Mouse (Mus musculus) C2C12 (cell line): Measurements from ENCODE around the gene Slc6a3. TPM values are rescaled to one million over a fixed set of nuclear protein-coding genes. Genes with fewer than 3 reads are reported as not detected.

ENCODE experiments used
- H3K27me3 ChIP-seq: one replicate; pipeline ENCODE4 v1.6.1; 2011; ENCODE audit not compliant: control insufficient read depth, insufficient read depth, insufficient read length
- H3K36me3 ChIP-seq: one replicate; pipeline ENCODE4 v1.6.1; 2011; ENCODE audit not compliant: control insufficient read depth, insufficient read depth
- H3K4me3 ChIP-seq: one replicate; pipeline ENCODE4 v1.5.1; 2011; ENCODE audit warnings: mild to moderate bottlenecking, control low read depth; ENCODE audit not compliant: poor library complexity, insufficient read depth, severe bottlenecking
- H3K79me2 ChIP-seq: one replicate; pipeline ENCODE4 v1.6.1; 2011; ENCODE audit not compliant: control insufficient read depth, insufficient read depth
- H3K79me3 ChIP-seq: one replicate; pipeline ENCODE4 v1.6.1; 2011; ENCODE audit warnings: low read depth, control low read depth
- H3ac ChIP-seq: one replicate; pipeline ENCODE3; 2011; ENCODE audit warnings: low read depth; ENCODE audit not compliant: control insufficient read depth, insufficient read length
- CEBPB ChIP-seq: IDR thresholded peaks from one replicate; pipeline ENCODE4 v1.6.1; 2011; ENCODE audit warnings: low read depth, mild to moderate bottlenecking, control low read depth, moderate library complexity
- CTCF ChIP-seq: IDR thresholded peaks from one replicate; pipeline ENCODE4 v1.5.1; 2011; ENCODE audit not compliant: control insufficient read depth, insufficient read depth, insufficient read length
- FOSL1 ChIP-seq: IDR thresholded peaks from one replicate; pipeline ENCODE4 v1.8.0; 2011; ENCODE audit warnings: mild to moderate bottlenecking, low read length; ENCODE audit not compliant: poor library complexity, insufficient read depth, severe bottlenecking
- MAX ChIP-seq: IDR thresholded peaks from one replicate; pipeline ENCODE4 v1.6.1; 2011; ENCODE audit warnings: mild to moderate bottlenecking, control low read depth
- MYOD1 ChIP-seq: IDR thresholded peaks from one replicate; pipeline ENCODE4 v1.6.1; 2011; ENCODE audit warnings: low read depth; ENCODE audit not compliant: control insufficient read depth, insufficient read length
- MYOG ChIP-seq: IDR thresholded peaks from one replicate; pipeline ENCODE4 v1.6.1; 2011; ENCODE audit not compliant: control insufficient read depth, insufficient read length; ENCODE audit errors: extremely low read depth
- USF1 ChIP-seq: IDR thresholded peaks from one replicate; pipeline ENCODE4 v1.6.1; 2011; ENCODE audit warnings: low read depth, mild to moderate bottlenecking, control low read depth, moderate library complexity
- polyA plus RNA-seq: library from polyadenylated mRNA; unstranded; fragments of >200 nt; fragmentation: generic; extraction: Trizol; gene quantifications from one replicate; pipeline ENCODE4 v1.2.1, GENCODE M21; 2012; ENCODE audit warnings: missing spikeins

Gene Slc6a3
- polyA plus RNA-seq, 1 experiment, result not detected

DNA sequence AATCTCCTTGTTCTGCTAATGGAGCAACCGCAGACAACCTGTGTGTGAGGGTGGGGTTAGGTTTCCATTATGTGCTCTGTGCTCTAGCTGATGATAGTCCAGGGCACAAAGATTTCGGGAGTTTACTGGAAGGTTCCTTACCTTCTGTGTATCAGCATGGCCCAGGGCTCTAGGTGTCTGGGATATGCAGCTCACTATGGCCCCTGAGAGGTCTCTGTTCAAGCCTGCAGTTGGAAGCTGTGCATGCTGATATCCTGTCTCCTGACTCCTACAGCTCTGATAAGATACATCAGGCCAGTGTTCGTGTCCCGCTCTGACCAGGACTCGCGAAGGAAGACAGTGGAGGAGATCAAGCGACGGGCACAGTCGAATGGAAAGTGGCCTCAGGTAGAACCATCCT lies 42.0 kb upstream of the Slc6a3 start:
- H3K36me3 ChIP-seq, result peaks cover 54% of the 10 kb centered on the region
- no peaks in the 10 kb centered on the region for H3K79me3 ChIP-seq
- no peaks in the 10 kb centered on the region for H3K79me2 ChIP-seq
- no peak overlapping the region for H3ac ChIP-seq
- no peaks in the 10 kb centered on the region for H3K27me3 ChIP-seq
- H3K4me3 ChIP-seq, result no peak overlapping the region
- TF ChIP-seq CEBPB, result no peak
- TF ChIP-seq MYOG, result no peak

- no peak overlapping the region for H3ac ChIP-seq
- no peak overlapping the region for H3K4me3 ChIP-seq
- H3K79me2 ChIP-seq, result no peaks in the 10 kb centered on the region
- no peaks in the 10 kb centered on the region for H3K27me3 ChIP-seq
- peaks cover 45% of the 10 kb centered on the region for H3K36me3 ChIP-seq
- no peaks in the 10 kb centered on the region for H3K79me3 ChIP-seq
- TF ChIP-seq MAX (no peak), FOSL1 (no peak), USF1 (no peak)
Measured at GRCm38 (mm10) chr13:73496137-73496536, 40.4 kb upstream of the Slc6a3 start.

GRCm38 (mm10) chr13:73499893-73500604 lies 36.5 kb upstream of the Slc6a3 start:
- Histone ChIP-seq H3K79me2 (no peaks in the 10 kb centered on the region), H3K27me3 (no peaks in the 10 kb centered on the region), H3ac (no peak overlapping the region), H3K79me3 (no peaks in the 10 kb centered on the region), H3K4me3 (no peak overlapping the region), H3K36me3 (peaks cover 35% of the 10 kb centered on the region)
- TF ChIP-seq FOSL1 (no peak), MYOG (no peak), MAX (no peak), USF1 (no peak), CTCF (no peak), MYOD1 (no peak)

GRCm38 (mm10) chr13:73502719-73503118 lies 33.8 kb upstream of the Slc6a3 start:
- H3ac ChIP-seq, result no peak overlapping the region
- H3K36me3 ChIP-seq, result peaks cover 32% of the 10 kb centered on the region
- no peaks in the 10 kb centered on the region for H3K27me3 ChIP-seq
- no peaks in the 10 kb centered on the region for H3K79me2 ChIP-seq
- H3K4me3 ChIP-seq, result no peak overlapping the region
- TF ChIP-seq MYOG, result no peak
- no peak for TF ChIP-seq USF1
- TF ChIP-seq CTCF, result no peak
- no peak for TF ChIP-seq MYOD1
- TF ChIP-seq MAX, result no peak
- TF ChIP-seq FOSL1, result no peak
- no peak for TF ChIP-seq CEBPB
- H3K79me3 ChIP-seq, result no peaks in the 10 kb centered on the region

- H3K4me3 ChIP-seq, result no peak overlapping the region
- no peaks in the 10 kb centered on the region for H3K79me3 ChIP-seq
- peaks cover 35% of the 10 kb centered on the region for H3K36me3 ChIP-seq
- H3K27me3 ChIP-seq, result no peaks in the 10 kb centered on the region
- no peaks in the 10 kb centered on the region for H3K79me2 ChIP-seq
- no peak for TF ChIP-seq USF1
- TF ChIP-seq CTCF, result peak; percentile 65
- no peak for TF ChIP-seq FOSL1
- TF ChIP-seq MYOD1, result no peak
- no peak for TF ChIP-seq MYOG
- no peak for TF ChIP-seq CEBPB
- H3ac ChIP-seq, result no peak overlapping the region
Measured at GRCm38 (mm10) chr13:73505686-73506467, 30.7 kb upstream of the Slc6a3 start.

DNA sequence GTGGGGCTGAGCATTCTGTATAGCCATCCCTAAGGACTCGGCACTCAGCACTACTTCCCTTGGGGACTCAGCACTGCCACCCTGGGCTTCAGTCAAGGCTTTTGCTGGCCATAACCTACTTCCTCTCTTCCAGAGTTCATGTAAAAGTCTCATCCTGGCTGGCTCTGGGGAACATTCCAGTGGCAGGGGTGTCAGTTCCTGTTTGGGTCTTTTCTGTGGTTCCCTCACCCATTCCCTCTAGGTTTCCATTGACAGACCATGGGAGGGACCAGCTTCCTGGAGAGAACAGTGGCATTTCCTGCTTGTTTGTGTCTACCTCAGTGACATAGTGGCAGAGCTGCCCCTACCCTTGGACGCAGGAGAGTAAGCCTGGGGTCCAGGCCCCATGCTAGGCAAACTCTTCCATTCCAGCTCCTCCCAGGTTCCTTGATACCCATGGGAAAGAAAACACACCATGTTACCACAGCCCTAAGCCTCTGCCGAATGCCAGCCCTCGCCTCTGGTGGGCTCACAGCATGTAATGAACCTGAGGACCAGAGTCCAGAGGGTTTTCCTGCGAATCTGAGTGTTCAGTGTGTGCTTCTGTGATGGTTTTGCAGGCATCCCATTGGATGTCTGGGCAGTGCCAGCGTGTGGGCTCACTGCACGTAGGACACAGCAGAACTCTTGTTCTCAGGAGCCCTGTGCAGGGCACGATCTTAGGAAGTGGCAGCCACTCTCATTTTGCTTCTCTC lies 27.6 kb upstream of the Slc6a3 start:
- Histone ChIP-seq H3ac (no peak overlapping the region), H3K79me2 (no peaks in the 10 kb centered on the region), H3K79me3 (no peaks in the 10 kb centered on the region), H3K27me3 (no peaks in the 10 kb centered on the region), H3K4me3 (no peak overlapping the region), H3K36me3 (peaks cover 44% of the 10 kb centered on the region)
- no peak for TF ChIP-seq CEBPB
